Mouse (Mus musculus) liver, embryonic 14.5 days (tissue): ENCODE measurements at regions not wholly inside any gene's neighbourhood (a gene's known extent, or its start where the extent isn't known, plus 50 kb on each side); places are given as distances from the start of the nearest gene placed in this dataset.

Experiments
- ATAC-seq: fragments of 200-750 bp; cut with Nextera tagmentation; 2 replicates; pipeline ENCODE4 v1.8.0; 2017; ENCODE audit warnings: moderate number of reproducible peaks, mild to moderate bottlenecking, moderate library complexity; ENCODE audit not compliant: insufficient read depth
- DNase-seq, 3 experiments: peaks; one replicate each; pipeline ENCODE4 v3.0.0-alpha.2; 2012 to 2013; ENCODE audit warnings: low read depth in 3 of 3, low spot score in 3 of 3
- H3K27ac ChIP-seq: fragments of 300-500 bp; sonication (generic); 2 replicates; pipeline ENCODE4 v1.5.1; 2014; ENCODE audit warnings: moderate library complexity, mild to moderate bottlenecking, control low read depth, inconsistent platforms
- H3K27me3 ChIP-seq: fragments of 300-500 bp; sonication (generic); 2 replicates; pipeline ENCODE4 v1.6.1; 2014; ENCODE audit warnings: mild to moderate bottlenecking, low read length, moderate library complexity; ENCODE audit not compliant: control insufficient read depth, insufficient read depth
- H3K36me3 ChIP-seq: fragments of 300-500 bp; sonication (generic); replicated peaks from 2 replicates; pipeline ENCODE4 v1.6.1; 2014; ENCODE audit warnings: low read depth; ENCODE audit not compliant: control insufficient read depth, insufficient read depth
- H3K4me1 ChIP-seq, 2 experiments: fragments of 200-500 bp in 1 of 2; fragments of 300-500 bp in 1 of 2; sonication (generic) in 1 of 2; replicated peaks; 2 replicates each; pipeline ENCODE4 v1.6.1; 2012 to 2014; ENCODE audit warnings: antibody characterized with exemption in 1 of 2, inconsistent platforms in 1 of 2, low read length in 1 of 2; ENCODE audit not compliant: control insufficient read depth in 2 of 2, insufficient read depth in 2 of 2
- H3K4me2 ChIP-seq: fragments of 300-500 bp; sonication (generic); 2 replicates; pipeline ENCODE4 v1.6.1; 2014; ENCODE audit warnings: low read depth, mild to moderate bottlenecking, control low read depth, moderate library complexity
- H3K4me3 ChIP-seq, 2 experiments: fragments of 200-500 bp in 1 of 2; fragments of 300-500 bp in 1 of 2; sonication (generic) in 1 of 2; 2 replicates each; pipeline ENCODE4 v1.5.1; 2012 to 2014; ENCODE audit warnings: low read depth in 2 of 2, low read length in 2 of 2, mild to moderate bottlenecking in 2 of 2, control low read depth in 1 of 2, inconsistent platforms in 1 of 2, moderate library complexity in 1 of 2; ENCODE audit not compliant: insufficient read depth in 1 of 2
- H3K9ac ChIP-seq: fragments of 300-500 bp; sonication (generic); replicated peaks from 2 replicates; pipeline ENCODE4 v1.6.1; 2014; ENCODE audit warnings: mild to moderate bottlenecking, control low read depth, moderate library complexity
- H3K9me3 ChIP-seq: fragments of 300-500 bp; sonication (generic); 2 replicates; pipeline ENCODE4 v1.6.1; 2016; ENCODE audit warnings: low read length, mixed read lengths; ENCODE audit not compliant: control insufficient read depth
- CTCF ChIP-seq: IDR thresholded peaks from 2 replicates; pipeline ENCODE4 v1.5.1; 2016; ENCODE audit warnings: antibody characterized with exemption, low read depth, control low read depth
- EP300 ChIP-seq: IDR thresholded peaks from 2 replicates; pipeline ENCODE4 v1.6.1; 2016; ENCODE audit warnings: antibody characterized with exemption, low read depth
- WGBS: fragments of 180-500 bp; shearing (Covaris S2); extraction: QIAGEN DNeasy Blood & Tissue Kit; methylation state at CpG from one replicate; pipeline ENCODE4 v1.1.7; 2014; ENCODE audit not compliant: insufficient replicate concordance; 5-methylcytosine and 5-hydroxymethylcytosine counted together

GRCm38 (mm10) chr5:133479205-133479604 lies 620.3 kb upstream of the Castor2 start:
- no peak for ATAC-seq
- 57% methylated on average over 6 of the region's 6 CpGs for WGBS

GRCm38 (mm10) chr5:133453349-133454049 lies 646.0 kb upstream of the Castor2 start:
- Histone ChIP-seq H3K9me3 (no peaks in the 10 kb centered on the region), H3K27me3 (no peaks in the 10 kb centered on the region), H3K27ac (no peak overlapping the region), H3K9ac (no peak overlapping the region), H3K4me3 (no peak overlapping the region), H3K4me1 (no peaks in the 10 kb centered on the region), H3K36me3 (no peaks in the 10 kb centered on the region), H3K4me2 (no peak overlapping the region)
- 53% methylated on average over 7 of the region's 7 CpGs for WGBS
- DNase-seq (no peak), ATAC-seq (no peak)
- TF ChIP-seq CTCF (no peak), EP300 (no peak)

More at GRCm38 (mm10) chr5:133479205-133479604, 620.3 kb upstream of the Castor2 start:
- Histone ChIP-seq H3K27ac (no peak overlapping the region), H3K27me3 (no peaks in the 10 kb centered on the region), H3K9me3 (no peaks in the 10 kb centered on the region), H3K4me3 (no peak overlapping the region), H3K36me3 (no peaks in the 10 kb centered on the region), H3K4me2 (no peak overlapping the region), H3K9ac (no peak overlapping the region), H3K4me1 (no peaks in the 10 kb centered on the region)
- no peak for TF ChIP-seq CTCF
- no peak for TF ChIP-seq EP300
- no peak for DNase-seq

- no peak for TF ChIP-seq EP300
- no peak for TF ChIP-seq CTCF
- DNase-seq = no peak
- H3K27ac ChIP-seq = no peak overlapping the region
- no peaks in the 10 kb centered on the region for H3K9me3 ChIP-seq
- no peaks in the 10 kb centered on the region for H3K36me3 ChIP-seq
- no peak overlapping the region for H3K4me3 ChIP-seq
- H3K27me3 ChIP-seq = no peaks in the 10 kb centered on the region
- no peaks in the 10 kb centered on the region for H3K4me1 ChIP-seq
- no peak overlapping the region for H3K4me2 ChIP-seq
- no peak for ATAC-seq
- WGBS = 63% methylated on average over 3 of the region's 3 CpGs
- no peak overlapping the region for H3K9ac ChIP-seq
Measured at GRCm38 (mm10) chr5:133449926-133450325, 649.6 kb upstream of the Castor2 start.

- H3K27ac ChIP-seq = no peak overlapping the region
Measured at GRCm38 (mm10) chr5:133400826-133401225, 698.7 kb upstream of the Castor2 start.

GRCm38 (mm10) chr5:133389896-133390295 lies 709.6 kb upstream of the Castor2 start:
- H3K9me3 ChIP-seq = no peaks in the 10 kb centered on the region
- no peaks in the 10 kb centered on the region for H3K4me1 ChIP-seq
- H3K27me3 ChIP-seq = no peaks in the 10 kb centered on the region
- no peak overlapping the region for H3K9ac ChIP-seq
- 51% methylated on average over 4 of the region's 4 CpGs for WGBS
- H3K27ac ChIP-seq = no peak overlapping the region
- H3K4me3 ChIP-seq = no peak overlapping the region
- no peak for DNase-seq
- no peak for TF ChIP-seq EP300
- no peak for TF ChIP-seq CTCF
- H3K36me3 ChIP-seq = no peaks in the 10 kb centered on the region
- no peak overlapping the region for H3K4me2 ChIP-seq
- ATAC-seq = no peak

More at GRCm38 (mm10) chr5:133400826-133401225, 698.7 kb upstream of the Castor2 start:
- Histone ChIP-seq H3K27me3 (no peaks in the 10 kb centered on the region), H3K4me2 (no peak overlapping the region), H3K4me1 (no peaks in the 10 kb centered on the region), H3K9me3 (no peaks in the 10 kb centered on the region), H3K9ac (no peak overlapping the region), H3K4me3 (no peak overlapping the region), H3K36me3 (no peaks in the 10 kb centered on the region)
- ATAC-seq = no peak
- TF ChIP-seq CTCF (no peak), EP300 (no peak)
- 30% methylated on average over 1 of the region's 1 CpGs for WGBS
- DNase-seq = no peak
